Mouse (Mus musculus) olfactory bulb, adult 2 months (tissue): Measurements from ENCODE around the gene Ddb1.

Source experiments
- CTCF ChIP-seq: fragments of 200-500 bp; IDR thresholded peaks from 2 replicates; pipeline ENCODE4 v1.5.1; 2012; ENCODE audit warnings: low read depth, mild to moderate bottlenecking, low read length, moderate library complexity; ENCODE audit not compliant: insufficient read depth
- POLR2A ChIP-seq: fragments of 200-500 bp; IDR thresholded peaks from 2 replicates; pipeline ENCODE4 v1.6.1; 2012; ENCODE audit warnings: mild to moderate bottlenecking, low read depth, low read length, moderate library complexity; ENCODE audit not compliant: insufficient read depth

GRCm38 (mm10) chr19:10678772-10679067, 73.6 kb downstream of the Ddb1 start:
- TF ChIP-seq POLR2A (no peak), CTCF (no peak)
